Mouse (Mus musculus) midbrain, postnatal 0 days (tissue): ENCODE results near the gene Pear1. TPM values are rescaled to one million over a fixed set of nuclear protein-coding genes. Genes with fewer than 3 reads are reported as not detected.

Experiments used
- ATAC-seq: fragments of 200-750 bp; cut with Nextera tagmentation; 2 replicates; pipeline ENCODE4 v1.8.0; 2017; ENCODE audit warnings: moderate number of reproducible peaks, mild to moderate bottlenecking, moderate TSS enrichment, moderate library complexity; ENCODE audit not compliant: low FRiP score
- DNase-seq: peaks from one replicate; pipeline ENCODE4 v3.0.0-alpha.2; 2015; ENCODE audit warnings: low spot score
- H3K27ac ChIP-seq: fragments of 300-500 bp; sonication (generic); 2 replicates; pipeline ENCODE4 v1.5.1; 2014; ENCODE audit warnings: low read depth, mild to moderate bottlenecking, low read length, mixed read lengths
- H3K27me3 ChIP-seq: fragments of 300-500 bp; sonication (generic); 2 replicates; pipeline ENCODE4 v1.6.1; 2014; ENCODE audit warnings: low read length, control low read depth, mixed read lengths; ENCODE audit not compliant: insufficient read depth
- H3K36me3 ChIP-seq: fragments of 300-500 bp; sonication (generic); 2 replicates; pipeline ENCODE4 v1.6.1; 2014; ENCODE audit warnings: low read length, control low read depth, mixed read lengths; ENCODE audit not compliant: insufficient read depth
- H3K4me1 ChIP-seq: fragments of 300-500 bp; sonication (generic); 2 replicates; pipeline ENCODE4 v1.6.1; 2014; ENCODE audit warnings: mild to moderate bottlenecking, control low read depth, antibody characterized with exemption, low read length, mixed read lengths; ENCODE audit not compliant: insufficient read depth
- H3K4me2 ChIP-seq: fragments of 300-500 bp; sonication (generic); 2 replicates; pipeline ENCODE4 v1.6.1; 2014; ENCODE audit warnings: low read depth, mild to moderate bottlenecking, low read length, mixed read lengths; ENCODE audit not compliant: poor library complexity, severe bottlenecking
- H3K4me3 ChIP-seq: fragments of 300-500 bp; sonication (generic); 2 replicates; pipeline ENCODE4 v1.5.1; 2014; ENCODE audit warnings: low read depth, mild to moderate bottlenecking, low read length, moderate library complexity
- H3K9ac ChIP-seq: fragments of 300-500 bp; sonication (generic); replicated peaks from 2 replicates; pipeline ENCODE4 v1.6.1; 2014; ENCODE audit warnings: mild to moderate bottlenecking, low read length, moderate library complexity, mixed read lengths; ENCODE audit not compliant: poor library complexity, severe bottlenecking
- H3K9me3 ChIP-seq: fragments of 300-500 bp; sonication (generic); 2 replicates; pipeline ENCODE4 v1.6.1; 2016; ENCODE audit warnings: low read length, control low read depth
- CTCF ChIP-seq: IDR thresholded peaks from 2 replicates; pipeline ENCODE4 v1.5.1; 2016; ENCODE audit warnings: antibody characterized with exemption, mild to moderate bottlenecking
- WGBS: fragments of 180-500 bp; shearing (Covaris S2); extraction: QIAGEN DNeasy Blood & Tissue Kit; methylation state at CpG from one replicate; pipeline ENCODE4 v1.1.7; 2014; 5-methylcytosine and 5-hydroxymethylcytosine counted together
- polyA plus RNA-seq: library from polyadenylated mRNA; unstranded; fragments of >200 nt; fragmentation: Nextera tagmentation; extraction: Ambion mirVana; gene quantifications from 2 replicates; pipeline ENCODE4 v1.2.1, GENCODE M21; 2015
- total RNA-seq: library from RNA; depleted of rRNA; stranded (reverse); fragments of >200 nt; gene quantifications from 2 replicates; pipeline ENCODE4 v1.2.3, GENCODE M21; 2014

The Pear1 gene
- total and polyA plus RNA-seq, 2 experiments from 2014 or later = 5.7 to 19.0 TPM

- Histone ChIP-seq H3K4me3 (no peak overlapping the region), H3K36me3 (no peaks in the 10 kb centered on the region), H3K4me1 (no peaks in the 10 kb centered on the region), H3K9me3 (no peaks in the 10 kb centered on the region), H3K4me2 (no peak overlapping the region), H3K27me3 (no peaks in the 10 kb centered on the region), H3K9ac (no peak overlapping the region), H3K27ac (no peak overlapping the region)
- WGBS = 82% methylated on average over 14 of the region's 14 CpGs
- no peak for TF ChIP-seq CTCF
- ATAC-seq (no peak), DNase-seq (no peak)
Observed at GRCm38 (mm10) chr3:87849117-87849516, 25.0 kb upstream of the Pear1 start.

- no peak for ATAC-seq
- WGBS = 73% methylated on average over 5 of the region's 5 CpGs
Observed at GRCm38 (mm10) chr3:87847680-87848079, 23.6 kb upstream of the Pear1 start.

GRCm38 (mm10) chr3:87846650-87847110 lies 22.6 kb upstream of the Pear1 start, which contains the start of gene Sh2d2a:
Gene Sh2d2a (plus strand): TSS chr3:87846755.
- no peak within 1 kb of the TSS for H3K9ac ChIP-seq
- TF ChIP-seq CTCF = no peak
- no peaks in the 10 kb centered on the region for H3K4me1 ChIP-seq
- ATAC-seq = no peak
- no peaks in the 10 kb centered on the region for H3K27me3 ChIP-seq
- no peak within 1 kb of the TSS for H3K27ac ChIP-seq
- H3K9me3 ChIP-seq = no peaks in the 10 kb centered on the region
- DNase-seq = no peak
- H3K4me2 ChIP-seq = no peak within 1 kb of the TSS
- WGBS = 85% methylated on average over 7 of the region's 7 CpGs
- no peak within 1 kb of the TSS for H3K4me3 ChIP-seq
- no peaks in the 10 kb centered on the region for H3K36me3 ChIP-seq

More at GRCm38 (mm10) chr3:87847680-87848079, 23.6 kb upstream of the Pear1 start:
- Histone ChIP-seq H3K36me3 (no peaks in the 10 kb centered on the region), H3K9ac (no peak overlapping the region), H3K4me2 (no peak overlapping the region), H3K4me3 (no peak overlapping the region), H3K9me3 (no peaks in the 10 kb centered on the region), H3K4me1 (no peaks in the 10 kb centered on the region), H3K27me3 (no peaks in the 10 kb centered on the region), H3K27ac (no peak overlapping the region)
- DNase-seq = no peak
- no peak for TF ChIP-seq CTCF

- H3K27me3 ChIP-seq = no peaks in the 10 kb centered on the region
- WGBS = 71% methylated on average over 4 of the region's 4 CpGs
Observed at GRCm38 (mm10) chr3:87846186-87846585, 22.1 kb upstream of the Pear1 start.

GRCm38 (mm10) chr3:87844981-87845380 lies 20.9 kb upstream of the Pear1 start:
- H3K9me3 ChIP-seq = no peaks in the 10 kb centered on the region
- H3K9ac ChIP-seq = no peak overlapping the region
- no peak overlapping the region for H3K4me2 ChIP-seq
- no peaks in the 10 kb centered on the region for H3K4me1 ChIP-seq
- H3K4me3 ChIP-seq = no peak overlapping the region
- H3K27ac ChIP-seq = no peak overlapping the region
- DNase-seq (no peak), ATAC-seq (no peak)
- TF ChIP-seq CTCF = no peak
- H3K27me3 ChIP-seq = no peaks in the 10 kb centered on the region
- WGBS = 90% methylated on average over 4 of the region's 4 CpGs
- H3K36me3 ChIP-seq = no peaks in the 10 kb centered on the region

More at GRCm38 (mm10) chr3:87846186-87846585, 22.1 kb upstream of the Pear1 start:
- Histone ChIP-seq H3K9me3 (no peaks in the 10 kb centered on the region), H3K9ac (no peak overlapping the region), H3K4me2 (no peak overlapping the region), H3K36me3 (no peaks in the 10 kb centered on the region), H3K27ac (no peak overlapping the region), H3K4me3 (no peak overlapping the region), H3K4me1 (no peaks in the 10 kb centered on the region)
- no peak for ATAC-seq
- DNase-seq = no peak
- TF ChIP-seq CTCF = no peak

- no peak overlapping the region for H3K4me2 ChIP-seq
- ATAC-seq = no peak
Observed at GRCm38 (mm10) chr3:87840858-87841257, 16.8 kb upstream of the Pear1 start.

More at GRCm38 (mm10) chr3:87840858-87841257, 16.8 kb upstream of the Pear1 start:
- no peak overlapping the region for H3K27ac ChIP-seq
- no peak overlapping the region for H3K9ac ChIP-seq
- no peaks in the 10 kb centered on the region for H3K9me3 ChIP-seq
- DNase-seq = no peak
- H3K36me3 ChIP-seq = no peaks in the 10 kb centered on the region
- TF ChIP-seq CTCF = no peak
- no peaks in the 10 kb centered on the region for H3K27me3 ChIP-seq
- H3K4me1 ChIP-seq = no peaks in the 10 kb centered on the region
- no peak overlapping the region for H3K4me3 ChIP-seq
